Mouse (Mus musculus) kidney, adult 2 months (tissue): ENCODE measurements at regions not wholly inside any gene's neighbourhood (a gene's known extent, or its start where the extent isn't known, plus 50 kb on each side); places are given as distances from the start of the nearest gene placed in this dataset.

Source experiments
- CTCF ChIP-seq: fragments of 200-500 bp; conservative IDR thresholded peaks from 2 replicates; pipeline ENCODE4 v1.5.1; 2011; ENCODE audit warnings: low read depth, mild to moderate bottlenecking, control low read depth, low read length, moderate library complexity, mixed read lengths; ENCODE audit not compliant: insufficient read depth, insufficient read length
- POLR2A ChIP-seq: fragments of 200-500 bp; IDR thresholded peaks from one replicate; pipeline ENCODE4 v1.6.1; 2011; ENCODE audit warnings: low read depth, low read length, control low read depth

DNA sequence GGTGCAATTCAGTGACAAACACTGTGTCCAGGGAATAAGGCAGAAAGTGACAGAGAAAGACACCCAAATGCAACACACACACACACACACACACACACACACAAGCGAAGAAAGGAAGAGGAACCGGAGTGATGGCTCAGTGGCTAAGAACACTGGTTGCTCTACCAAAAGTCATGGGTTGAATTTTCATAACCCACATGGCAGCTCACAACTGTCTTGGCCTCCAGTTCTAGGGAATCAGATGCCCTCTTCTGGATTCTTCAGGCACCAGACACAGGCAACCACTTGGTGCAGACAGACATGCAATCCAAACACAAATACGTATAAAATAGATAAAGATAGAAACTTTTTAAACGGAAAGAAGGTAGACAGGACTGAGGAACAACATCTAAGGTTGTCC, 618.4 kb upstream of the Cdh11 start:
- TF ChIP-seq POLR2A (no peak), CTCF (no peak)
